Comparison of ENCODE assay signal across 17 mouse cellular contexts in the genomic region with DNA sequence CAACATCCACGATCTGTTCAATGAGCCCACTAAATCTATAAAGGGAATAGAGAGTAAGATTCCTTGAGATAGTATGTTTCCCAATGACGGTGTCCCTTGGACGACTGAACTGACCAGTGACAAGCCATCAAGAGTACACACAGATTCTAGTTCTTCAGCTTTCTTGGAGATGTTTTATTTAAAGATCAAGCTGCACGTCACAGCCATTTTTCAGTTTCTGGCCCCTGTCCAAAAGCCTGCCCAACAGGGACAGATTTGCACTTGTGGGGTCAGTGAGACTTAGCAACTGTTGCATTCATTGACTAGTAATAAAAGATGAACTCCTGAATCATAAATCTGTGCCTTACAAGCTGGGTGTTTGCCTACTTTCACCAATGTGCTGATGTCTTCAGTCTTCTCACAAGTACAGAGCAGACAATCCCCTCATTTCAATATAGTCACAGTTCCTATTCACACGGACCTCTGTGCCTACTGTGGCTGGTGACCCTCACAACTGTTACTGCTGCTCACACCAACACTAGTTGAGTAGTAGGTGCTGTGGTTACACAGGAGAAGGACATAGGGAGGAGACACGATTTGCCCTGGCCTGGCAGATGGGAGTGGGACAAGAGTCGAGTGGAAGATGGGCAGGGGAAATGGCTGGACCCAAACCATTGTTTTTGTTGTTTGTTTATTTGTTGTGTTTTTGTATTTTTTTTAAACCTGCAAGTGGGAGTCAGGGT. TPM values are rescaled to one million over a fixed set of nuclear protein-coding genes. Genes with fewer than 3 reads are reported as not detected.
DNase-seq lines count a peak whose midpoint lies in the region; ATAC-seq and TF ChIP-seq lines count a peak whose summit lies in the region.
"Had no signal": no experiment of that assay in that cellular context is flagged by ENCODE, and none has a peak within 500 bp of the region (broad histone marks: within the 10 kb centered on the region; RNA-seq: fewer than 3 reads in every experiment).

No protein-coding gene starts in this region.

- H3K27ac ChIP-seq in layer of hippocampus, adult 2 months: 0 out of 2 replicates have a peak overlapping the region, but pooled peaks have one; percentile 41
- H3K27ac ChIP-seq: embryonic facial prominence, embryonic 15.5 days; hindbrain, embryonic 14.5 days; limb, embryonic 13.5 days; liver, embryonic 14.5 days; neural tube, embryonic 13.5 days had no signal

- intact Hi-C loops in heart, postnatal 14 days (cut with DNase I): no loop called here

- DNase-seq in adrenal gland, adult 2 months: peak; percentile 48
- no peak for DNase-seq in adrenal gland, adult 18-20 months (ENCODE audit: low spot score in 2 of 2)
- peak; percentile 56 for DNase-seq in heart, postnatal 4 days
- DNase-seq in heart, postnatal 14 days: no peak
- no peak for DNase-seq in layer of hippocampus, adult 2 months (ENCODE audit: low spot score in 2 of 2)
- DNase-seq in layer of hippocampus, postnatal 36 days: no peak
- peak; percentile 45 for DNase-seq in adrenal gland, postnatal 10 days
- DNase-seq: embryo, embryonic 11 days; gastrocnemius, postnatal 36 days had no signal

- no peak for TF ChIP-seq CTCF in layer of hippocampus, adult 2 months (conservative IDR thresholded peaks at IDR 0.05)

- no peak overlapping the region for H3K4me3 ChIP-seq in layer of hippocampus, adult 2 months
- H3K4me3 ChIP-seq: embryonic facial prominence, embryonic 15.5 days; limb, embryonic 13.5 days; neural tube, embryonic 13.5 days had no signal

- no peak for ATAC-seq in megakaryocyte progenitor cell, adult 5-6 weeks (replicated peaks; ENCODE audit: poor library complexity)
- ATAC-seq: intestine, embryonic 16.5 days had no signal

RNA-seq across cellular contexts. Expression of gene Ppp1r14c, which starts 37.7 kb away (rescaled TPM):
- 10 to 100 TPM in 1 of 2 experiments, 1 to 10 TPM in 1; 8.6 to 15.5 TPM for total RNA-seq in adrenal gland, adult 2 months (2021)
- 7.7 and 10.4 TPM in 2 replicates for polyA plus RNA-seq in adrenal gland, adult 2 months (2012; rRNA removed)
- total RNA-seq in adrenal gland, adult 18-20 months (2021): 10 to 100 TPM in 1 of 2 experiments, 1 to 10 TPM in 1; 2.9 to 14.4 TPM
- total RNA-seq in heart, postnatal 4 days (2021): 100 to 1,000 TPM; 269 to 291 TPM
- 100 to 1,000 TPM; 246 to 292 TPM for total RNA-seq in heart, postnatal 14 days (2021)
- 10 to 100 TPM; 19.9 to 20.0 TPM for total RNA-seq in layer of hippocampus, adult 2 months (2021)
- 10 to 100 TPM; 24.1 to 25.2 TPM for total RNA-seq in layer of hippocampus, postnatal 36 days (2021)
- 10 to 100 TPM; 10.2 to 11.7 TPM for total RNA-seq in adrenal gland, postnatal 10 days (2021)
- not detected in 2 replicates for total RNA-seq in megakaryocyte progenitor cell, adult 5-6 weeks (2015)
- not detected in 2 replicates for total RNA-seq in megakaryocyte progenitor cell, adult 5-6 weeks (2017)
- total RNA-seq: MEL had no signal

Comparison
In these comparisons a context has a peak if more than half of its experiments do, and no peak if none do; other contexts are left out.
1. DNase-seq: peak in adrenal gland, adult 2 months (single experiment), heart, postnatal 4 days (single experiment) and adrenal gland, postnatal 10 days (single experiment); none in adrenal gland, adult 18-20 months (0 of 2), heart, postnatal 14 days (0 of 2), layer of hippocampus, adult 2 months (0 of 2) and layer of hippocampus, postnatal 36 days (0 of 2).
2. RNA of gene Ppp1r14c, which starts 37.7 kb away (total RNA-seq): 246 to 292 TPM in heart, postnatal 14 days and 269 to 291 TPM in heart, postnatal 4 days; 24.1 to 25.2 TPM in layer of hippocampus, postnatal 36 days, 19.9 to 20.0 TPM in layer of hippocampus, adult 2 months, 8.6 to 15.5 TPM in adrenal gland, adult 2 months, 2.9 to 14.4 TPM in adrenal gland, adult 18-20 months, 10.2 to 11.7 TPM in adrenal gland, postnatal 10 days and not detected in megakaryocyte progenitor cell, adult 5-6 weeks; every median in the first group is over 4 times any median in the second.